Mouse (Mus musculus) gastrocnemius, postnatal 36 days (tissue): ENCODE data around the gene Rassf1. TPM values are rescaled to one million over a fixed set of nuclear protein-coding genes. Genes with fewer than 3 reads are reported as not detected.

Experiments used
- DNase-seq, 2 experiments: peaks; one replicate each; pipeline ENCODE4 v3.0.0; 2022
- intact Hi-C: fragments of 180-260 bp; cut with DNase I; formaldehyde crosslinking; loops from one replicate; pipeline ENCODE4 v1.15.1; 2025
- long read RNA-seq, 2 experiments: library from polyadenylated mRNA; stranded (forward); transcript quantifications; one replicate each; pipeline ENCODE4 v2.0.0; 2021
- total RNA-seq, 2 experiments: library from RNA; stranded (reverse); gene quantifications; 2 replicates each; pipeline ENCODE4 v1.2.3; 2021

The Rassf1 gene
- 10 to 100 TPM; 10.4 to 14.9 TPM for total RNA-seq
- long read RNA-seq, experiment 1, transcript Rassf1-201 (5 exons, 1,727 nt), result major isoform, 7 of 14 reads
- long read RNA-seq, experiment 1, partial matches to known transcripts, result 0 of 14 reads
- long read RNA-seq, experiment 1, other reads (novel, unspliced or antisense), result 7 of 14 reads
- long read RNA-seq, experiment 2, transcript Rassf1-201 (5 exons, 1,727 nt), result major isoform, 17 of 23 reads
- long read RNA-seq, experiment 2, partial matches to known transcripts, result 0 of 23 reads
- long read RNA-seq, experiment 2, other reads (novel, unspliced or antisense), result 6 of 23 reads

GRCm38 (mm10) chr9:107551117-107551889 lies at the start of gene Rassf1:
TSS of gene Rassf1 (plus strand) at chr9:107551555.
- DNase-seq, result peak; percentile 63 to 69
- intact Hi-C loops, result no loop called here

- DNase-seq, result no peak
- intact Hi-C loops, result no loop called here
Observed at GRCm38 (mm10) chr9:107502131-107502846, 49.1 kb upstream of the Rassf1 start.

- no peak for DNase-seq
- intact Hi-C loops, result no loop called here
Observed at GRCm38 (mm10) chr9:107504662-107505537, 46.5 kb upstream of the Rassf1 start.

GRCm38 (mm10) chr9:107508266-107508665 lies 43.1 kb upstream of the Rassf1 start:
- intact Hi-C loops, result no loop called here
- no peak for DNase-seq

GRCm38 (mm10) chr9:107510384-107511100 lies 40.8 kb upstream of the Rassf1 start:
- intact Hi-C loops, result loop anchor here (5.0 to 10.0 kb wide), 3 partner anchors 48 to 606 kb away; partner anchors contain the start of gene Cish
- no peak for DNase-seq

- intact Hi-C loops, result loop anchor here (5.0 to 10.0 kb wide), 3 partner anchors 49 to 607 kb away; partner anchors contain the start of gene Cish
- DNase-seq, result no peak
Observed at GRCm38 (mm10) chr9:107511436-107511835, 39.9 kb upstream of the Rassf1 start.

GRCm38 (mm10) chr9:107512326-107512725 lies 39.0 kb upstream of the Rassf1 start:
- intact Hi-C loops, result loop anchor here (5.0 to 10.0 kb wide), 3 partner anchors 50 to 608 kb away; partner anchors contain the start of gene Cish
- no peak for DNase-seq

- intact Hi-C loops, result loop anchor here (1.0 to 10.0 kb wide), 5 partner anchors 52 to 610 kb away; partner anchors contain the start of gene Cish
- peak; percentile 68 to 80 for DNase-seq
Observed at GRCm38 (mm10) chr9:107514303-107514955, 36.9 kb upstream of the Rassf1 start.

- intact Hi-C loops, result no loop called here
Observed at GRCm38 (mm10) chr9:107520331-107520730, 31.0 kb upstream of the Rassf1 start.

GRCm38 (mm10) chr9:107521190-107521589 lies 30.2 kb upstream of the Rassf1 start:
- no peak for DNase-seq
- intact Hi-C loops, result no loop called here

More at GRCm38 (mm10) chr9:107520331-107520730, 31.0 kb upstream of the Rassf1 start:
- DNase-seq, result no peak

- intact Hi-C loops, result no loop called here
- no peak for DNase-seq
Observed at GRCm38 (mm10) chr9:107521711-107522399, 29.5 kb upstream of the Rassf1 start.

- DNase-seq, result no peak
- intact Hi-C loops, result no loop called here
Observed at GRCm38 (mm10) chr9:107522400-107522711, 29.0 kb upstream of the Rassf1 start.

GRCm38 (mm10) chr9:107526198-107527026 lies 24.9 kb upstream of the Rassf1 start:
- intact Hi-C loops, result no loop called here
- DNase-seq, result peak; percentile 59 to 62

- intact Hi-C loops, result no loop called here
- peak; percentile 81 to 87 for DNase-seq
Observed at GRCm38 (mm10) chr9:107533791-107534407, 17.5 kb upstream of the Rassf1 start, which contains the start of gene Tmem115. TSS of gene Tmem115 (plus strand) at chr9:107533945.

GRCm38 (mm10) chr9:107534408-107535202 lies 16.8 kb upstream of the Rassf1 start:
- intact Hi-C loops, result no loop called here
- peak; percentile 35 to 38 for DNase-seq

- intact Hi-C loops, result no loop called here
- no peak for DNase-seq
Observed at GRCm38 (mm10) chr9:107538231-107538630, 13.1 kb upstream of the Rassf1 start.
